Mouse (Mus musculus): ENCODE results near the gene Arl2bp.

DNA sequence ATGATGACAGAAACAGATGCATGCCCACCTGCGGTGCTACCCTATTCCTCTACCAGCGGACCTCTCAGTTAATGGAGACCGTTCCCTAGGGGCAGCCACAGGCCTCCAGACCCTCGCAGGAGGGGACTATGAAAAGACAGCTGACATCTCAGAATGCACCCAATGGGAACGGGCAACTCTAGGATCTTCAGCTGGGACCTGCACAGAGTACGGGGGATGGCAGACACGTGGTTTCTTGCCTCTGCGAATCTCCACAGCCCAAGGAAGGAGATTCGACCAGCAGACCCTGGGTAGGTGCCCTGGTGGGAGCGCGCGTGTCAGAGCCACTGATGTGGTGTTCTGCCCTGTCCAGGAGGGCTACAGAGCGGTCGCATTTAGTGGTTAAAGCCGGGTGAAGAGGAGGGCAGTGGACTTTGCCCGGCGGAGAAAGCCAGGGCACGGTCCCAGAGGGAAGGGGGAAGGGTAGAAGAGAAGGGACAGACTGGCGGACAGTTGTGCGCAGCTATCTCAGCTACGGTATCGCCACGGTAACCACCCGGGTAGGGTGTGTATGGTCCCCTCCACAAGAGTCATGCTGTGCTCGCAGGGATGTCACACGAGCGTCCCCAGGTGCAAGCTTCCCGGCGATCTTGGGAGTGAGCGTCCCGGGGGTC, 29.1 kb downstream of the Arl2bp start:
- TF ChIP-seq EP300 (IDR thresholded peaks at IDR 0.05; ENCODE audit: low read depth): no peak
- no peak for TF ChIP-seq CTCF (IDR thresholded peaks at IDR 0.05; ENCODE audit: low read depth)
